Mouse (Mus musculus) myocyte (in vitro differentiated cells): ENCODE results near the gene Dusp28. TPM values are rescaled to one million over a fixed set of nuclear protein-coding genes. Genes with fewer than 3 reads are reported as not detected.
"Not testable (repeated sequence)": the region's sequence is repeated elsewhere in the genome, so short reads cannot be mapped to it uniquely, and the experiment has no call there.

Experiments
- H3K27me3 ChIP-seq: one replicate; pipeline ENCODE4 v1.6.1; 2011; ENCODE audit not compliant: control insufficient read depth, insufficient read depth, insufficient read length
- H3K36me3 ChIP-seq: one replicate; pipeline ENCODE4 v1.6.1; 2011; ENCODE audit not compliant: control insufficient read depth, insufficient read depth
- H3K4me2 ChIP-seq: one replicate; pipeline ENCODE4 v1.6.1; 2011; ENCODE audit warnings: low read depth, control low read depth
- H3K4me3 ChIP-seq: one replicate; pipeline ENCODE4 v1.5.1; 2011; ENCODE audit warnings: mild to moderate bottlenecking, control low read depth, moderate library complexity
- H3K79me2 ChIP-seq: one replicate; pipeline ENCODE4 v1.6.1; 2011; ENCODE audit not compliant: control insufficient read depth, insufficient read depth
- H3ac ChIP-seq: one replicate; pipeline ENCODE4 v1.6.1; 2011; ENCODE audit not compliant: control insufficient read depth, insufficient read length
- CEBPB ChIP-seq: IDR thresholded peaks from 2 replicates; pipeline ENCODE4 v1.6.1; 2011; ENCODE audit warnings: mild to moderate bottlenecking, moderate library complexity; ENCODE audit not compliant: poor library complexity, insufficient read depth, severe bottlenecking
- E2F4 ChIP-seq: IDR thresholded peaks from one replicate; pipeline ENCODE4 v1.6.1; 2011; ENCODE audit warnings: mild to moderate bottlenecking, control low read depth, moderate library complexity; ENCODE audit not compliant: insufficient read depth
- MAX ChIP-seq: IDR thresholded peaks from one replicate; pipeline ENCODE4 v1.6.1; 2011; ENCODE audit warnings: low read depth, mild to moderate bottlenecking, control low read depth
- MYOD1 ChIP-seq, 3 experiments: IDR thresholded peaks; one replicate each; pipeline ENCODE4 v1.6.1; 2011; ENCODE audit warnings: control low read depth in 2 of 3, low read depth in 2 of 3, mild to moderate bottlenecking in 2 of 3, moderate library complexity in 1 of 3; ENCODE audit not compliant: insufficient read length in 2 of 3, control insufficient read depth in 1 of 3
- MYOG ChIP-seq, 3 experiments: IDR thresholded peaks; one replicate each; pipeline ENCODE4 v1.6.1; 2011; ENCODE audit warnings: control low read depth in 2 of 3, low read depth in 2 of 3, mild to moderate bottlenecking in 2 of 3; ENCODE audit not compliant: insufficient read length in 2 of 3, control insufficient read depth in 1 of 3, insufficient read depth in 1 of 3
- POLR2A ChIP-seq: IDR thresholded peaks from one replicate; pipeline ENCODE4 v1.6.1; 2011; ENCODE audit warnings: low read depth, mild to moderate bottlenecking, control low read depth, moderate library complexity; ENCODE audit not compliant: insufficient read length
- POLR2AphosphoS2 ChIP-seq: IDR thresholded peaks from one replicate; pipeline ENCODE4 v1.6.1; 2011; ENCODE audit warnings: low read depth, control low read depth; ENCODE audit not compliant: insufficient read length
- REST ChIP-seq: IDR thresholded peaks from one replicate; pipeline ENCODE4 v1.6.1; 2011; ENCODE audit warnings: mild to moderate bottlenecking, control low read depth, moderate library complexity; ENCODE audit not compliant: insufficient read depth, insufficient read length
- TCF12 ChIP-seq: IDR thresholded peaks from one replicate; pipeline ENCODE4 v1.6.1; 2011; ENCODE audit warnings: mild to moderate bottlenecking, control low read depth; ENCODE audit not compliant: poor library complexity, insufficient read depth, severe bottlenecking
- TCF3 ChIP-seq: IDR thresholded peaks from one replicate; pipeline ENCODE4 v1.6.1; 2011; ENCODE audit warnings: low read depth, control low read depth; ENCODE audit not compliant: insufficient read length
- USF1 ChIP-seq: IDR thresholded peaks from one replicate; pipeline ENCODE4 v1.6.1; 2011; ENCODE audit warnings: low read depth, mild to moderate bottlenecking, control low read depth, moderate library complexity
- polyA plus RNA-seq: library from polyadenylated mRNA; unstranded; fragments of >200 nt; fragmentation: generic; extraction: Trizol; gene quantifications from one replicate; pipeline ENCODE4 v1.2.1, GENCODE M21; 2012; ENCODE audit warnings: missing spikeins

The Dusp28 gene
- polyA plus RNA-seq, 1 experiment, result 40.9 TPM

GRCm38 (mm10) chr1:92949426-92949825 is 42.6 kb downstream of the Dusp28 start:
- TF ChIP-seq TCF3, result no peak
- no peak for TF ChIP-seq POLR2AphosphoS2
- TF ChIP-seq E2F4, result no peak
- no peak for TF ChIP-seq USF1
- no peak for TF ChIP-seq CEBPB
- no peak overlapping the region for H3K4me3 ChIP-seq

GRCm38 (mm10) chr1:92950607-92951006 is 43.8 kb downstream of the Dusp28 start, which contains the start of gene Gpr35:
TSS of gene Gpr35 (plus strand) at chr1:92950865.
- Histone ChIP-seq H3K4me2 (no peak within 1 kb of the TSS), H3K36me3 (no peaks in the 10 kb centered on the region), H3ac (no peak within 1 kb of the TSS), H3K4me3 (no peak within 1 kb of the TSS), H3K27me3 (no peaks in the 10 kb centered on the region), H3K79me2 (no peaks in the 10 kb centered on the region)
- no peak for TF ChIP-seq USF1
- TF ChIP-seq MYOD1 (IDR thresholded peaks at IDR 0.05; ENCODE audit: control insufficient read depth in 1 of 3, insufficient read length in 2 of 3, low read depth in 2 of 3), result no peak
- no peak for TF ChIP-seq E2F4
- TF ChIP-seq MYOG (IDR thresholded peaks at IDR 0.05; ENCODE audit: control insufficient read depth in 1 of 3, insufficient read depth in 1 of 3, insufficient read length in 2 of 3, low read depth in 2 of 3), result no peak
- no peak for TF ChIP-seq TCF12
- no peak for TF ChIP-seq MAX
- TF ChIP-seq POLR2A, result no peak
- TF ChIP-seq REST, result no peak
- no peak for TF ChIP-seq POLR2AphosphoS2
- TF ChIP-seq CEBPB, result no peak
- no peak for TF ChIP-seq TCF3

More at GRCm38 (mm10) chr1:92949426-92949825, 42.6 kb downstream of the Dusp28 start:
- Histone ChIP-seq H3K27me3 (no peaks in the 10 kb centered on the region), H3K36me3 (no peaks in the 10 kb centered on the region), H3K79me2 (no peaks in the 10 kb centered on the region), H3ac (no peak overlapping the region), H3K4me2 (no peak overlapping the region)

GRCm38 (mm10) chr1:92953641-92954040 is 46.9 kb downstream of the Dusp28 start:
- Histone ChIP-seq H3ac (no peak overlapping the region), H3K27me3 (peaks cover 5% of the 10 kb centered on the region), H3K79me2 (no peaks in the 10 kb centered on the region), H3K4me2 (no peak overlapping the region), H3K36me3 (no peaks in the 10 kb centered on the region), H3K4me3 (no peak overlapping the region)
- TF ChIP-seq POLR2AphosphoS2 (no peak), POLR2A (no peak), MYOD1 (IDR thresholded peaks at IDR 0.05; ENCODE audit: control insufficient read depth in 1 of 3, insufficient read length in 2 of 3, low read depth in 2 of 3) (no peak), REST (no peak)

- H3K4me3 ChIP-seq, H3K36me3 ChIP-seq, H3K79me2 ChIP-seq, H3ac ChIP-seq: not testable (repeated sequence)
- Histone ChIP-seq H3K4me2 (peak overlapping the region; percentile 36), H3K27me3 (peaks cover 21% of the 10 kb centered on the region)
Measured at GRCm38 (mm10) chr1:92956571-92957335, 50.0 kb downstream of the Dusp28 start.

Other genes starting within 250 kb of the Dusp28 start
- 930 TPM for gene Gpc1, start 75.3 kb upstream of the Dusp28 start, polyA plus RNA-seq
- gene Ankmy1, start 4.1 kb upstream of the Dusp28 start, polyA plus RNA-seq, result 2.4 TPM
- 48.6 TPM for gene Rnpepl1, start 3.8 kb downstream of the Dusp28 start, polyA plus RNA-seq
- 23.6 TPM for gene Capn10, start 27.4 kb downstream of the Dusp28 start, polyA plus RNA-seq
- gene Gpr35, start 43.9 kb downstream of the Dusp28 start, polyA plus RNA-seq, result 1.0 TPM
- gene Aqp12, start 99.4 kb downstream of the Dusp28 start, polyA plus RNA-seq, result not detected
- gene Kif1a, start 195.0 kb downstream of the Dusp28 start, polyA plus RNA-seq, result 0.95 TPM
- not detected for gene Agxt, start 228.3 kb downstream of the Dusp28 start, polyA plus RNA-seq